Mouse (Mus musculus) left cerebral cortex, postnatal 10 days (tissue): ENCODE measurements around the gene Tnfaip6. TPM values are rescaled to one million over a fixed set of nuclear protein-coding genes. Genes with fewer than 3 reads are reported as not detected.
"Not testable (repeated sequence)": the region's sequence is repeated elsewhere in the genome, so short reads cannot be mapped to it uniquely, and the experiment has no call there.

Experiments used
- DNase-seq, 2 experiments: peaks; one replicate each; pipeline ENCODE4 v3.0.0; 2021 to 2022; ENCODE audit warnings: low spot score in 2 of 2, mixed read lengths in 1 of 2; ENCODE audit errors: extremely low spot score in 1 of 2
- intact Hi-C: fragments of 180-260 bp; cut with DNase I; formaldehyde crosslinking; loops from one replicate; pipeline ENCODE4 v1.15.1; 2025
- total RNA-seq, 2 experiments: library from RNA; stranded (reverse); gene quantifications; 2 replicates each; pipeline ENCODE4 v1.2.3; 2021

Gene Tnfaip6
- total RNA-seq, result 1 to 10 TPM in 1 of 2 experiments, under 1 TPM in 1; 0.84 to 1.5 TPM

GRCm38 (mm10) chr2:52037882-52038281 is at the start of gene Tnfaip6:
Tnfaip6 (plus strand) TSS chr2:52038009.
- intact Hi-C loops, result loop anchor here (5.0 kb wide), 1 partner anchor 51 kb away; no protein-coding TSS in a partner anchor
- DNase-seq, result peak; percentile 18 to 32

GRCm38 (mm10) chr2:51989559-51989958 is 48.2 kb upstream of the Tnfaip6 start:
- DNase-seq, result no peak
- intact Hi-C loops, result loop anchor here (5.0 kb wide), 1 partner anchor 48 kb away; the partner anchor contains the start of gene Tnfaip6

- no peak for DNase-seq
- intact Hi-C loops, result no loop called here
Observed at GRCm38 (mm10) chr2:51991447-51991846, 46.4 kb upstream of the Tnfaip6 start.

- no peak for DNase-seq
- intact Hi-C loops, result no loop called here
Observed at GRCm38 (mm10) chr2:51999996-52000395, 37.8 kb upstream of the Tnfaip6 start.

- intact Hi-C loops, result no loop called here
- no peak for DNase-seq
Observed at GRCm38 (mm10) chr2:52001521-52001920, 36.3 kb upstream of the Tnfaip6 start.

- intact Hi-C loops, DNase-seq: not testable (repeated sequence)
Observed at GRCm38 (mm10) chr2:52002299-52002698, 35.5 kb upstream of the Tnfaip6 start.

DNA sequence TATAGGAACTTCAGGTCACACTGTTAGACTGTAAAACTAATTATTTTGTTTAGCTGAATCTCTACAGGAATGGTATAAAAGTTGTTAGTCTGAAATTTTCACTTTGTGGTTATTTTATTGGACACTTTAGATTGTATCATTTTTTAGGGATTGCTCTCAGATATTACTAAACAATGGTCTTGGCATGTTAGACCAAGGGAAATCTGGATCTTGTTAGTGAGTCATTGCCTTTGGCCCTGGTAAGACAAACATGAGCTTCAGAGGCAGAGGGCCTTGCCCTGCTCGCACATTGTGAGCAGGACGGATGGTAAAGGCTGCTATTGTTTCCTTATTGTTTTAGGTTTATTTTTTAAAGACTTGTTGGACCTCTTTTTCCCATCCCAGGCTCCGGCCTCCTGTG is 31.4 kb upstream of the Tnfaip6 start:
- DNase-seq, result peak in 1 of 2 experiments; percentile 19
- intact Hi-C loops, result no loop called here

- intact Hi-C loops, DNase-seq: not testable (repeated sequence)
Observed at GRCm38 (mm10) chr2:52011820-52012219, 26.0 kb upstream of the Tnfaip6 start.

DNA sequence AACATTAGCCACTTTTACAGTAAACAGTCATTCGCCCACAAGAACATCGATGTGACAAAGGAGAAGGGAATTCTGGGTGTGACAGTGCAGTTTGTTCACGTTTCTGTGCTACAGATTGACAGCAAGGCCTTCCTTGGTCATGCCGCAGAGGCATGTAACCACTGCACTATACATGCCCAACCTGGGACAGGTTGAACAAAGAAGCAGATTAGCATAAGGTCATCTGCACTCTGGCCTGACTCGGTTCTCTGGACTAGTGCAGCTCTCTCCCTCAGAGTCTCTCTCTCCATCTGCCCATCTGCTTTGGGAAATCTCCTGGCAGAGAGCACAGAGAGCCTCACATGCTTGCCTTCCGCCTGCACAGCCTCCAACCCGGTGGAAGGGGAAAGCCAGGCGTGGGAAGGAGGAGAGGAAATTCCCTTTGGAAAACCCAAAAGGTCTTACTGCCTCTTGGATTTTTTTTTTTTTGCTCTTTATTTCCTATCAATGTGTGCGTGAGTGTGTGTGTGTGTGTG is 24.4 kb upstream of the Tnfaip6 start:
- intact Hi-C loops, result no loop called here
- no peak for DNase-seq

GRCm38 (mm10) chr2:52016361-52016760 is 21.4 kb upstream of the Tnfaip6 start:
- intact Hi-C loops, result no loop called here
- no peak for DNase-seq

DNA sequence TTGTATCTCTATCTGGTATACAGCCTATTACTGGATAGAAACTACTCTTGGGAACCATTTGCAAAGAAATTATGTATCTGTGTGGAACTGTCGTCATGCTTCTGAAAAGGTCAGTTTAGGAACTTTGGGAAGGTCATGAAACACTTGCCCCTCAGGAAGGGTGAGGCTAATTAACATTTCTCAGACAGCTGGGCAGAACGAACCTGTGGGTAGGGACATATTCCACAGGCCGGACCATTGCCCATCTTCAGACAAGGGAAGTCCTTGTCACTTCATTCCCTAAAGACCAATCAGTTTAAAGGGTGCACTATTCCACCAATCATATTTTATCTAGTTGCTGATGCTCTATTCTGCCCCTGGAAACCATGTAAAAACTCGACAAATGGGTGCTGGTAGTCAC is 10.7 kb upstream of the Tnfaip6 start:
- intact Hi-C loops, result no loop called here
- DNase-seq, result no peak

DNA sequence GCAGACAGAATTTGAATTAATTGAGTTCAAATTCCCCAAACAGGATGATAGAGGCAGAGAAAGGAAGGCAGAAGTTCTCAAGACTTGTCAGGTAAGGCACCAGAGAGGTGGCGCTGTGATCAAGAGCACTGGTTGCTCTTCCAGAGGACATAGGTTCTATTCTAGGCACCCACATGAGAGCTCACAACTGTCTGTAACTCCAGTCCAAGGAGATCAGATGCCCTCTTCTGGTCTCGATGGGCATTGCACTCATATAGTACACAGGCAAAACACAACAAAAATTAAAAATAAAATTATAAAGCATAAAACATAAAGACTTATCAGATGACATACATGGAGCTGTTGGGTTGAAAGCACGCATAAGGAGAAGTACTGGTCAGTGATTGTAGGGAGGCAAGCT is 8.4 kb upstream of the Tnfaip6 start:
- intact Hi-C loops, result no loop called here
- no peak for DNase-seq

- peak in 1 of 2 experiments; percentile 23 for DNase-seq
- intact Hi-C loops, result no loop called here
Observed at GRCm38 (mm10) chr2:52031491-52031890, 6.3 kb upstream of the Tnfaip6 start.

GRCm38 (mm10) chr2:52034601-52035000 is 3.2 kb upstream of the Tnfaip6 start:
- DNase-seq, result no peak

DNA sequence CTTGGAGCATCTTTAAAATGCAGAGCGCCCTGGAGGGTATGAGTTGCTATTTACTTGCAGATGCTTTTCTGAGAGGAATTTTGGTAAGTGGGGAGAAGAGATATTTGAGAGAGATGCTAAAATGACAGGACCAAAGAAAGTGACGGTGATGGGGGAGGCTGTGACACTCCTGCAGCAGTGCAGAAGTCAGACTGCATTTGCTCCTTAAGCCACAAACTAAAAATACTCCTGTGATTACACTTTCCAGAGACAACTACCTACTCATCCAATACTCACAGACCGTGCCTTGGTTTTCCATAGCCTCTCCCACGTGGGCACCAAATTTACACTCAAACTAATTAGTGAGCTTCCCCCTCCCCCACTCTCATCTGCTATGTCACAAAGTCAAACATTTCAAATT is 2.7 kb upstream of the Tnfaip6 start:
- no peak for DNase-seq

More at GRCm38 (mm10) chr2:52034601-52035000, 3.2 kb upstream of the Tnfaip6 start:
- intact Hi-C loops, result no loop called here

GRCm38 (mm10) chr2:52036929-52037595 is 747 bp upstream of the Tnfaip6 start:
- intact Hi-C loops, result loop anchor here (5.0 kb wide), 1 partner anchor 50 kb away; no protein-coding TSS in a partner anchor
- DNase-seq, result no peak

More for the DNA sequence above, 2.7 kb upstream of the Tnfaip6 start:
- intact Hi-C loops, result loop anchor here (5.0 kb wide), 1 partner anchor 48 kb away; no protein-coding TSS in a partner anchor

DNA sequence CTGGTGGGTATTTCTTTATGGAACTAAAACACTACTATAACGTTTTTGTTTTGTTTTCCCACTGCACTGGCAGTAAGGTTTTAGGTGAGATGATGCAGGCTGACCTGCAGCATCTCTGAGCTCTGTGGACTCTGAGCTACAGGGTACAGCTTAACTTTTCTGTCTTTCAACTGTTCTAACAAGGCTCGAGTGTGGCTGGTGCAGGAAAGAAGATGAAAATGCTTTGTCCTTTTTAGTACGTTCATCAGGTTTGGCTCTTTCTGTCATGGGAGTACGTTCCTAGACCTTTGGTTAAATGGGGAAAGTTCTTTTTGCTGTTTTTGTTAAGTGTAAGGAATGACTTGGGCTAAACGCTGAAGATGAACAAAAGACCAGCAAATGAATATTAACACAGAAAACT is 749 bp downstream of the Tnfaip6 start:
- DNase-seq, result no peak
- intact Hi-C loops, result loop anchor here (5.0 kb wide), 1 partner anchor 51 kb away; no protein-coding TSS in a partner anchor

- DNase-seq, result no peak
- intact Hi-C loops, result loop anchor here (5.0 kb wide), 1 partner anchor 52 kb away; no protein-coding TSS in a partner anchor
Observed at GRCm38 (mm10) chr2:52039083-52039801, 1.4 kb downstream of the Tnfaip6 start.

GRCm38 (mm10) chr2:52042132-52042531 is 4.3 kb downstream of the Tnfaip6 start:
- intact Hi-C loops, result no loop called here
- DNase-seq, result no peak

- DNase-seq, result no peak
- intact Hi-C loops, result no loop called here
Observed at GRCm38 (mm10) chr2:52042714-52043113, 4.9 kb downstream of the Tnfaip6 start.
